Mouse (Mus musculus): ENCODE data around the gene Nkrf. TPM values are rescaled to one million over a fixed set of nuclear protein-coding genes. Genes with fewer than 3 reads are reported as not detected.
A peak's percentile ranks its signal among the peaks of the same experiment; 100 is the strongest.

The Nkrf gene
- total RNA-seq, 1 experiment = 12.5 TPM

- Histone ChIP-seq H3K4me1 (ENCODE audit: control insufficient read depth in 2 of 2, insufficient read depth in 2 of 2, low read length in 2 of 2, poor library complexity in 1 of 2) (0 out of 4 replicates have a peak, but pooled peaks cover 0 to 2% of the 10 kb centered on the region in 2 experiments), H3K9ac (ENCODE audit: insufficient read depth, low read depth, low read length, poor library complexity, severe bottlenecking) (peak overlapping the region; percentile 24; the same call in 1 of the 2 replicates), H3K27ac (ENCODE audit: insufficient read depth, low read depth, low read length, poor library complexity, severe bottlenecking) (no peak overlapping the region), H3K36me3 (ENCODE audit: control insufficient read depth, insufficient read depth, low read length, poor library complexity, severe bottlenecking) (no peaks in the 10 kb centered on the region), H3K9me3 (ENCODE audit: control insufficient read depth, insufficient read depth, low read depth, low read length) (no peaks in the 10 kb centered on the region), H3K4me3 (ENCODE audit: insufficient read depth in 1 of 2, low read depth in 1 of 2, low read length in 2 of 2, poor library complexity in 1 of 2, severe bottlenecking in 1 of 2) (peak overlapping the region; percentile 80 to 87; a peak in 3 of 4 replicates)
- DNase-seq (ENCODE audit: low read depth, low spot score) = no peak
- TF ChIP-seq ZNF384 (IDR thresholded peaks at IDR 0.05; ENCODE audit: low read depth, low read length) (peak; percentile 42; the same call in 1 of the 2 replicates), ZC3H11A (IDR thresholded peaks at IDR 0.05; ENCODE audit: borderline replicate concordance, low read depth, low read length) (no peak), MAFK (IDR thresholded peaks at IDR 0.05; ENCODE audit: insufficient read depth, low read depth, low read length) (no peak), HCFC1 (IDR thresholded peaks at IDR 0.05; ENCODE audit: borderline replicate concordance, insufficient read depth, low read length) (no peak), CHD2 (IDR thresholded peaks at IDR 0.05; ENCODE audit: low read depth, low read length) (no peak)
- in situ Hi-C loops (cut with MboI; ENCODE audit: low sequenced_read_pairs in 2 of 2, unreplicated experiment in 2 of 2) = no loop called here
Measured at GRCm38 (mm10) chrX:36864609-36865328, 37.9 kb downstream of the Nkrf start.

- in situ Hi-C loops (cut with MboI; ENCODE audit: low sequenced_read_pairs in 2 of 2, unreplicated experiment in 2 of 2) = no loop called here
- H3K27ac ChIP-seq (ENCODE audit: insufficient read depth, low read depth, low read length, poor library complexity, severe bottlenecking) = peak overlapping the region; percentile 70; the same call in 1 of the 2 replicates
- H3K4me3 ChIP-seq (ENCODE audit: insufficient read depth in 1 of 2, low read depth in 1 of 2, low read length in 2 of 2, poor library complexity in 1 of 2, severe bottlenecking in 1 of 2) = peak overlapping the region; percentile 80 to 87
- peak overlapping the region; percentile 81 for H3K9ac ChIP-seq (ENCODE audit: insufficient read depth, low read depth, low read length, poor library complexity, severe bottlenecking)
- peak; percentile 53 for DNase-seq (ENCODE audit: low read depth, low spot score)
- no peaks in the 10 kb centered on the region for H3K36me3 ChIP-seq (ENCODE audit: control insufficient read depth, insufficient read depth, low read length, poor library complexity, severe bottlenecking)
- peak; percentile 58; the same call in 1 of the 2 replicates for TF ChIP-seq HCFC1 (IDR thresholded peaks at IDR 0.05; ENCODE audit: borderline replicate concordance, insufficient read depth, low read length)
- no peak for TF ChIP-seq CHD2 (IDR thresholded peaks at IDR 0.05; ENCODE audit: low read depth, low read length)
- TF ChIP-seq MAFK (IDR thresholded peaks at IDR 0.05; ENCODE audit: insufficient read depth, low read depth, low read length) = peak; percentile 74
- TF ChIP-seq ZNF384 (IDR thresholded peaks at IDR 0.05; ENCODE audit: low read depth, low read length) = no peak
- 0 out of 4 replicates have a peak, but pooled peaks cover 0 to 2% of the 10 kb centered on the region in 2 experiments for H3K4me1 ChIP-seq (ENCODE audit: control insufficient read depth in 2 of 2, insufficient read depth in 2 of 2, low read length in 2 of 2, poor library complexity in 1 of 2)
- no peaks in the 10 kb centered on the region for H3K9me3 ChIP-seq (ENCODE audit: control insufficient read depth, insufficient read depth, low read depth, low read length)
Measured at GRCm38 (mm10) chrX:36863766-36864608, 38.7 kb downstream of the Nkrf start.

GRCm38 (mm10) chrX:36852631-36853030 is 50.1 kb downstream of the Nkrf start:
- Histone ChIP-seq H3K27ac (ENCODE audit: insufficient read depth, low read depth, low read length, poor library complexity, severe bottlenecking) (no peak overlapping the region), H3K9me3 (ENCODE audit: control insufficient read depth, insufficient read depth, low read depth, low read length) (no peaks in the 10 kb centered on the region), H3K9ac (ENCODE audit: insufficient read depth, low read depth, low read length, poor library complexity, severe bottlenecking) (no peak overlapping the region), H3K4me1 (ENCODE audit: control insufficient read depth in 2 of 2, insufficient read depth in 2 of 2, low read length in 2 of 2, poor library complexity in 1 of 2) (no peaks in the 10 kb centered on the region), H3K36me3 (ENCODE audit: control insufficient read depth, insufficient read depth, low read length, poor library complexity, severe bottlenecking) (no peaks in the 10 kb centered on the region; the same call in 1 of the 2 replicates), H3K4me3 (ENCODE audit: insufficient read depth in 1 of 2, low read depth in 1 of 2, low read length in 2 of 2, poor library complexity in 1 of 2, severe bottlenecking in 1 of 2) (no peak overlapping the region)
- DNase-seq (ENCODE audit: low read depth, low spot score) = no peak
- in situ Hi-C loops (cut with MboI; ENCODE audit: low sequenced_read_pairs in 2 of 2, unreplicated experiment in 2 of 2) = no loop called here
- TF ChIP-seq MAFK (IDR thresholded peaks at IDR 0.05; ENCODE audit: insufficient read depth, low read depth, low read length) = no peak
- no peak for TF ChIP-seq ZC3H11A (IDR thresholded peaks at IDR 0.05; ENCODE audit: borderline replicate concordance, low read depth, low read length)
- no peak for TF ChIP-seq CHD2 (IDR thresholded peaks at IDR 0.05; ENCODE audit: low read depth, low read length)
- no peak for TF ChIP-seq ZNF384 (IDR thresholded peaks at IDR 0.05; ENCODE audit: low read depth, low read length)
- no peak for TF ChIP-seq HCFC1 (IDR thresholded peaks at IDR 0.05; ENCODE audit: borderline replicate concordance, insufficient read depth, low read length)

- H3K9me3 ChIP-seq (ENCODE audit: control insufficient read depth, insufficient read depth, low read depth, low read length) = no peaks in the 10 kb centered on the region
- no peak overlapping the region for H3K27ac ChIP-seq (ENCODE audit: insufficient read depth, low read depth, low read length, poor library complexity, severe bottlenecking)
- no peak for DNase-seq (ENCODE audit: low read depth, low spot score)
- H3K4me1 ChIP-seq (ENCODE audit: control insufficient read depth in 2 of 2, insufficient read depth in 2 of 2, low read length in 2 of 2, poor library complexity in 1 of 2) = no peaks in the 10 kb centered on the region
- TF ChIP-seq ZC3H11A (IDR thresholded peaks at IDR 0.05; ENCODE audit: borderline replicate concordance, low read depth, low read length) (no peak), MAFK (IDR thresholded peaks at IDR 0.05; ENCODE audit: insufficient read depth, low read depth, low read length) (no peak), ZNF384 (IDR thresholded peaks at IDR 0.05; ENCODE audit: low read depth, low read length) (no peak), CHD2 (IDR thresholded peaks at IDR 0.05; ENCODE audit: low read depth, low read length) (no peak), HCFC1 (IDR thresholded peaks at IDR 0.05; ENCODE audit: borderline replicate concordance, insufficient read depth, low read length) (no peak)
- no peaks in the 10 kb centered on the region; the same call in 1 of the 2 replicates for H3K36me3 ChIP-seq (ENCODE audit: control insufficient read depth, insufficient read depth, low read length, poor library complexity, severe bottlenecking)
- H3K4me3 ChIP-seq (ENCODE audit: insufficient read depth in 1 of 2, low read depth in 1 of 2, low read length in 2 of 2, poor library complexity in 1 of 2, severe bottlenecking in 1 of 2) = no peak overlapping the region
- no peak overlapping the region for H3K9ac ChIP-seq (ENCODE audit: insufficient read depth, low read depth, low read length, poor library complexity, severe bottlenecking)
- in situ Hi-C loops (cut with MboI; ENCODE audit: low sequenced_read_pairs in 2 of 2, unreplicated experiment in 2 of 2) = no loop called here
Measured at GRCm38 (mm10) chrX:36847152-36847551, 55.5 kb downstream of the Nkrf start.

All from ES-E14 (cell line).